Mouse (Mus musculus) neural tube, embryonic 10.5 days (tissue): ENCODE data around the gene Aes.

Experiments
- DNase-seq: peaks from one replicate; pipeline ENCODE4 v3.0.0-alpha.2; 2017; ENCODE audit warnings: low spot score; ENCODE audit errors: extremely low spot score

Aes gene

GRCm38 (mm10) chr10:81597137-81597950 lies 38.1 kb downstream of the Aes start:
- peak; percentile 56 for DNase-seq

- no peak for DNase-seq
These were observed 39.1 kb downstream of the Aes start for GRCm38 (mm10) chr10:81598342-81598741.

DNA sequence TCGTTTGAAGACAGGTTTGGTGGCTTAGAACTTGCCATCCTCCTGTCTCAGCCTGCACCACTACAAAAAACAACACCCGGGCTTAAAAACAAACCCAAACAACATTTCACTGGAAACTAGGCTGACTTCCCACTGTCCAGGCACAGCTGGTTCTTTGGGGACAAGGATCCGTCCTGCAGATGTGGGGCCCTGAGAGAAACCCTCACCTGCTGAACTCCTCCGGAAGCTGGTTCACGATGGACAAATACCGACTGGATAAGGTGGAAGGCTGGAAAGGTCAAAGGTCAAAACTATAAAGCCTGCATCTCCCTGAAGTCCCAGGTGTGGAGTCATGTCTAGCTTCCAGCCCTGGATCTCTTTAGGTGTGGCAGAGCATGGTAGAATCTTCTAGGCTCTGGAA lies 39.6 kb downstream of the Aes start:
- DNase-seq, result no peak

- DNase-seq, result no peak
These were observed 40.3 kb downstream of the Aes start for GRCm38 (mm10) chr10:81599630-81600029.

- DNase-seq, result no peak
These were observed 40.8 kb downstream of the Aes start for GRCm38 (mm10) chr10:81600096-81600495.

DNA sequence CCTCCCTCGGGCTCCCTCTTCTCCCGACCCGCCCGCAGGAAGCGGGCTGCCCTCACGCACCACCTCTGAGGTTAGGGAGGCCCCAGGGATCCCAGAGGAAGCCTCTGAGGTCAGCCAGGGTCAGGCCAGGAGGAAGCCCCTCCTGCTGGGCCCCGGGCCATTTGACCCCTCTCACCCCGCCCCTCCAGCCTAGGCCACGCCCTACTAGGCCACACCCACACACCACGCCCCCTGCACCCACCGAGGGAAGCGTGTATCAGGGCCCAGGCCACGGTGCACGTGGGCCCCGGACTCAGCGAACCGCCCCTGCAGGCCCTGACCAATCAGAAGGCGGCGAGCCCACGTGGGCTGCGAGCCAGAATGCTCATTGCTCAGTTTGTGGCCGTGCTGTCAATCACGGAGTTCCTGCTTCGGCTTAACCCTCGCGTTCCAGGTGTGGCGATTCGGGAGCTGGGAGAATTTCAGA lies 41.5 kb downstream of the Aes start, which contains the start of gene Tle6:
TSS of gene Tle6 (minus strand) at position 336 of the 466 bp plus-strand sequence.
- DNase-seq, result peak; percentile 100

DNA sequence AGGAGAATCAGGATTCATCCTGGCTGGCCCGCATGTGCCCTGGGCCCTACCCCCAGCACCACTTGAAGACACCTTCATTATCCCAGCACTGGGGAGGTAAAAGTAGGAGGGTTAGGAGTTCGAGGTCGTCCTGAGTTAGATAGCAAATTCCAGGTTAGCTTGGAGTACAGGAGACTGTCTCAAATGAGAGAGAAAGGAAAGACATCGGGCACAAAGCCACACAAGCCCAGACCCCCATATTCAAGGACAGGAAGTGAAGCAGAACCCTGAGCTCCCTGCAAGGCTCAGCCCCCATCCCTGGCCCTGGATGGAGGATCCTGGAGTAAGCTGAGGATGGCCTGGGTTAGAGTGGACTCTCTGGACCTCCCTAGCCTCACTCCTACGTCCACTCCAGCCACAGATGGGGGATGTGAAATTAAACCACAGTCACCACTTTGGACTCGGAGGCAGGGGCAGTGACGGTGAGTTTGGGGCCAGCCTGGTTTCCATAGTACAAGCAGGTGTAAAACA lies 42.2 kb downstream of the Aes start:
- DNase-seq, result no peak

DNA sequence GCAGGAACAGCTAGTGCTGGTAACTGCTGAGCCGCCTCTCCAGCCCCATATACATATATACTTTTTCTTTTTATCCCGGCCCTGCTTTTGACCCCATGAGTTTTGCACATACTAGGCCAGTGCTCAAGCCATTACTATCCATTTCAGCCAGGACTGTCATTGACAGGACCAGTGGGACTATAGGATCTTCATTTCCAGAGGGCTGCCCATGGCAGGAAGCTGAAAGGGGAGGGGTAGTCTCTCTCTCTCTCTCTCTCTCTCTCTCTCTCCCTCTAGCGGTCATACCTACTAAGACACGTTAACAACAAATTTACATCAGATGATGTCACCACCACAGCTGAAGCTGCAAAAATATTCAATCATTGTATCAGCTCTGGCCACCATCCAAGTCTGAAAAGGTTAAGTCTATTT lies 43.5 kb downstream of the Aes start:
- DNase-seq, result peak; percentile 54

DNA sequence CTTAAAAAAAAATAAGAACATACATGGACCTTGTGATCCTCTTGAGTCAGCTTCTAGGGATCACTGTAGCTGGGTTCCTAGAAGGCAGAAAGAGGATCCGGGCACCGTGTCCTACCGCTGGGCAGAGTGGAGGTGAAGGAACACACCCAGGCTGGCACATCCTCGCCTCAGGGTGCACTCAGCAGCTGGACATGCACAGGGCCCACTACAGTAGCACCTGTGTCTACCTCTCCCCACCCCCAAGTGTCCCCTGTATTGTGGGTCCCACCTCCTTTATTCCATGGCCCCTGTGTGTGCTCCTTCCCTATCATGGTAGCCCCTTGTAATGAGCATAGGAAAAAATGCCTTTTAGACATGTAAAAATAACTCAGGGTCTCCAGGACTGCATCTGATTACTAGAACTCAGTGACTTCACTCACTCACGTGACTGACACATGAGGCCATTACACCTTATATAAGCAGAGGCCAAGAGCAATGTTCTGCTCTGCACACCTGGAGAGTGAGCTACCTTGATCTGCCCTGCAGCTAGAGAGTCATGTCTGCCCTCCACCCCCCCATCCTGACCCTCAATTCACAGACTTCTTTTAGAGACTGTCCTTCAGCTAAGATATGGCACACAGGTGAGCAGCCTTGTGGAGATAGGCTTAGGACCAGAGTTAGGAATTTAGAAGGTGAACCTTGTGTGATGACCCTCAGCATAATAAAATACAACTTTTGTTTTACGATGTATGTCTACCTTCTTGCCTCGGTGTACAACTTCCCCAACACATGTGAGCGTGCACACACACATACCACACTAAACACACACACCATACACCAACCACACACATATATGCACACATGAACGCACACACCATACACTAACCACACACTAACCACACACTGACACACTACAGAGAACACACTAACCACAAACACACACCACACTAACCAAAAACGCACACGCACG lies 45.0 kb downstream of the Aes start:
- no peak for DNase-seq

- DNase-seq, result peak; percentile 89
These were observed 45.8 kb downstream of the Aes start for GRCm38 (mm10) chr10:81604968-81605665.

DNA sequence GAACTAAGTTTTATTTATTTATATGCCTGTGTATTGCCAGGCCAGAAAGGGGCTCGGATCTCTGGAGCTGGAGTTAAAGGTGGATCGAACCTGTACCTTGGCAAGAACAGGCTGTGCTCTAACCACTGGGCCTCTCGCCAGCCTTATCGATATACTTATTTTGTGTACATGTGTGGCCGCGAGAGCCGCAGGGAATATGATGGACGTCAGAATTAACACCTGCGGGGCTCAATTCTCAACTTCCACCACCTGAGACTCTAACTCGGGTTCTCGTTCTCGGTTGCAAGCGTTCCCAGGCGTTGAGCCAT lies 46.3 kb downstream of the Aes start:
- no peak for DNase-seq

- peak; percentile 90 for DNase-seq
These were observed 46.9 kb downstream of the Aes start, which contains the start of gene BC025920 for GRCm38 (mm10) chr10:81605974-81606751. BC025920 (plus strand) TSS chr10:81606270.

DNA sequence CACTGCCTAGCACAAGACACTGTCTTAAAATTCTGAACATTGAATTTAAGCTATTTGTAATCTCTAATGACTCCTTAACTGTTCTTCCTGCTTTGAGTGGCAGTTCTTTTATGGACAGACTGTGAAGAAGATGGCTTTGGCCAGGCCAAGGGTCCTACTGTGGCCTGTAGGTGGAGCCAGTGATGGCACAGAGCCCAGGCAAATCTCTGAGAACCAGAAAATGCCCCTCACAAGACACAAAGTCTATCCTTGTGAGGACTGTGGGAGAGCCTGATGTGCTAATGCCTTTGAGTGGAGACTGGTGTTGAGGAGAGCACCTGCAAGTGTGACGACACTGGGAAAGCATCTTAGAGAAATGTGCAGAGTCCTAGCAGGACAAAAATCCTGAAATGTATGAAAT lies 49.0 kb downstream of the Aes start:
- no peak for DNase-seq

GRCm38 (mm10) chr10:81612779-81613178 lies 53.5 kb downstream of the Aes start:
- DNase-seq, result no peak

DNA sequence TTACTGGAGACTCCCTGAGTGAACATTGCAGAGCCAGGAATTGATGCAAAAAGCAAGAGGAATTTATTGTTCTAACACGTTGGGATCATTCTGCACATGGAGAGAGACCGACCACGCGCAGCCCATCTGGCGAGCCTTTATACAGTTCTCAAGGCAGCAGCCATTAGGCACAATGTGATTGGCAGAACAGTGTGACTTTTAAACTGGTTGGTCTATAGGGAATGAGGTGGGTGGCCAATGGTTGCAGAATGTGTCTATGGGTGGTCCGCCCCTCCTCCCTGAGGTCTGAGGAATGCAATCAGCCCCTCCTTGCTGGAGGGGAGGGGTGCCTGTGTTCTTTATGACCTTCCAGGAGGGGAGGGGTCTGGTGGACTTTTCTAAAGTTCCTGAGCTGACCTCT lies 56.2 kb downstream of the Aes start:
- DNase-seq, result no peak
